Comparison of ENCODE assay signal across 24 mouse cellular contexts in genomic region chr4:125063829-125064228, GRCm38 (mm10). TPM values are rescaled to one million over a fixed set of nuclear protein-coding genes. Genes with fewer than 3 reads are reported as not detected.
DNase-seq lines count a peak whose midpoint lies in the region; TF ChIP-seq lines count a peak whose summit lies in the region.
"Had no signal": no experiment of that assay in that cellular context is flagged by ENCODE, and none has a peak within 500 bp of the region (broad histone marks: within the 10 kb centered on the region; RNA-seq: fewer than 3 reads in every experiment).

No protein-coding gene starts in this region.

- dilution Hi-C loops in CH12.LX (cut with MboI; ENCODE audit: extremely low pct_ligation_motif_present, extremely low pct_unique_long_range_greater_than_20kb, low sequenced_read_pairs): loop anchor here (25.0 kb wide), 1 partner anchor 102 kb away; no protein-coding TSS in a partner anchor

- no peak for TF ChIP-seq EP300 in CH12.LX (IDR thresholded peaks at IDR 0.05; ENCODE audit: low read length)

- DNase-seq in retina, postnatal 1 day: peak; percentile 1
- no peak for DNase-seq in retina, embryonic 14.5 days (ENCODE audit: low spot score)
- DNase-seq in CH12.LX (ENCODE audit: extremely low read depth): peak; percentile 45
- DNase-seq in Muller cell, postnatal 12 days (ENCODE audit: inconsistent ontology term): no peak
- no peak for DNase-seq in gastrocnemius, postnatal 36 days
- DNase-seq: adrenal gland, adult 8-10 months; adrenal gland, postnatal 14 days; adrenal gland, postnatal 36 days; B cell, adult 2 months; cerebellum, adult 11-12 months; cerebellum, adult 2 months; cerebellum, adult 9-10 months; cerebellum, postnatal 10 days; cerebellum, postnatal 25 days; forebrain, postnatal 0 days had no signal

- no peaks in the 10 kb centered on the region for H3K9me3 ChIP-seq in CH12.LX (replicated peaks; ENCODE audit: low read length)
- H3K9me3 ChIP-seq: embryonic facial prominence, embryonic 10.5 days; embryonic facial prominence, embryonic 12.5 days; forebrain, embryonic 13.5 days; forebrain, embryonic 15.5 days had no signal

- H3K79me2 ChIP-seq in CH12.LX (replicated peaks; ENCODE audit: control insufficient read depth, extremely low read depth, insufficient read depth, poor library complexity, severe bottlenecking): peaks cover 21% of the 10 kb centered on the region

- H3K36me3 ChIP-seq in CH12.LX (replicated peaks in 1 of 2; ENCODE audit: control insufficient read depth in 1 of 2, insufficient read depth in 1 of 2, low read length in 1 of 2): peaks cover 5 to 21% of the 10 kb centered on the region in 2 experiments

- H3K27me3 ChIP-seq in CH12.LX (replicated peaks): no peaks in the 10 kb centered on the region
- H3K27me3 ChIP-seq: embryonic facial prominence, embryonic 12.5 days; forebrain, embryonic 15.5 days; Patski had no signal

- H3K9ac ChIP-seq in CH12.LX (ENCODE audit: insufficient read depth, low read depth): no peak overlapping the region
- H3K9ac ChIP-seq: embryonic facial prominence, embryonic 12.5 days; forebrain, embryonic 13.5 days; forebrain, embryonic 15.5 days; forebrain, postnatal 0 days had no signal

- in situ Hi-C loops in CH12.LX (cut with MboI; ENCODE audit: low pct_ligation_motif_present, low pct_unique_long_range_greater_than_20kb, low sequenced_read_pairs): loop anchor here (10.0 to 25.0 kb wide), 2 partner anchors 302 to 359 kb away; partner anchors contain the start of gene Fhl3

- no peak; the same call in 1 of the 2 replicates for TF ChIP-seq RAD21 in CH12.LX (IDR thresholded peaks at IDR 0.05; ENCODE audit: low read depth, low read length)

- peak overlapping the region in 2 of 3 experiments; percentile 29 to 35 for H3K4me3 ChIP-seq in CH12.LX (replicated peaks in 1 of 3; ENCODE audit: low read depth in 2 of 3, low read length in 2 of 3, poor library complexity in 1 of 3)
- H3K4me3 ChIP-seq: embryonic facial prominence, embryonic 10.5 days; embryonic facial prominence, embryonic 12.5 days; forebrain, embryonic 13.5 days; forebrain, embryonic 15.5 days had no signal

- peak in 1 of 2 experiments; percentile 2; a peak in 1 of 4 replicates for TF ChIP-seq CTCF in CH12.LX (conservative IDR thresholded peaks at IDR 0.05 in 1 of 2, IDR thresholded peaks at IDR 0.05 in 1 of 2; ENCODE audit: low read depth in 2 of 2, low read length in 2 of 2)

- H3K4me1 ChIP-seq in CH12.LX (ENCODE audit: control insufficient read depth in 1 of 2, insufficient read depth in 2 of 2): peaks cover 10 to 32% of the 10 kb centered on the region in 2 experiments

- no peak; the same call in none of the 2 replicates for TF ChIP-seq POLR2A in CH12.LX (IDR thresholded peaks at IDR 0.05; ENCODE audit: low read depth, low read length)

- intact Hi-C loops in gastrocnemius, postnatal 36 days (cut with DNase I): loop anchor here (10.0 kb wide), 1 partner anchor 209 kb away; the partner anchor contains the start of genes 1110065P20Rik and Yrdc

- peak overlapping the region; percentile 18 for H3K4me2 ChIP-seq in CH12.LX (ENCODE audit: insufficient read depth, low read depth, poor library complexity, severe bottlenecking)
- H3K4me2 ChIP-seq: embryonic facial prominence, embryonic 12.5 days; forebrain, embryonic 13.5 days; forebrain, embryonic 15.5 days had no signal

- H3K27ac ChIP-seq in CH12.LX (ENCODE audit: insufficient read depth, low read depth): peak overlapping the region; percentile 23; the same call in 1 of the 2 replicates
- H3K27ac ChIP-seq: embryonic facial prominence, embryonic 10.5 days; embryonic facial prominence, embryonic 12.5 days; forebrain, embryonic 13.5 days; forebrain, embryonic 15.5 days had no signal

TF ChIP-seq in CH12.LX, 34 proteins besides CTCF, POLR2A, EP300 and RAD21:
- 0 out of 2 replicates have a peak, but pooled peaks have one; percentile 21 for TF ChIP-seq MXI1 (IDR thresholded peaks at IDR 0.05; ENCODE audit: low read depth, low read length)
- no peak for TF ChIP-seq RCOR1 (conservative IDR thresholded peaks at IDR 0.05; ENCODE audit: low read depth, low read length)
- TF ChIP-seq ZMIZ1 (IDR thresholded peaks at IDR 0.05; ENCODE audit: low read depth, low read length): no peak
- TF ChIP-seq MYC (IDR thresholded peaks at IDR 0.05; ENCODE audit: low read depth, low read length): peak; percentile 74
- TF ChIP-seq ELF1 (IDR thresholded peaks at IDR 0.05; ENCODE audit: low read depth, low read length): peak; percentile 65; the same call in 1 of the 2 replicates
- TF ChIP-seq MAX (IDR thresholded peaks at IDR 0.05; ENCODE audit: low read length): peak; percentile 63
- TF ChIP-seq TCF12 (IDR thresholded peaks at IDR 0.05; ENCODE audit: low read depth, low read length): peak; percentile 39; the same call in 1 of the 2 replicates
- no peak for TF ChIP-seq TBP (conservative IDR thresholded peaks at IDR 0.05; ENCODE audit: low read depth, low read length)
- no peak for TF ChIP-seq IRF4 (IDR thresholded peaks at IDR 0.05; ENCODE audit: low read depth, low read length)
TF ChIP-seq in CH12.LX: peak in this region for 5.

RNA-seq across cellular contexts. Expression of gene Dnali1, which starts 1.7 kb away (rescaled TPM):
- 1.2 and 2.1 TPM in 2 replicates for total RNA-seq in CH12.LX (2012; rRNA removed)
- 1.1 and 1.3 TPM in 2 replicates for total RNA-seq in CH12.LX (2014; rRNA removed)
- polyA plus RNA-seq in CH12.LX (2012; ENCODE audit: insufficient read length, low read depth): 2.3 and 2.7 TPM in 2 replicates
- not detected for total RNA-seq in gastrocnemius, postnatal 36 days (2021)
- total RNA-seq: adrenal gland, adult 18-20 months; adrenal gland, postnatal 14 days; adrenal gland, postnatal 36 days; ES-E14; MEL had no signal
- polyA plus RNA-seq: activated CD4-positive, CD25-positive, alpha-beta regulatory T cell, adult 4 months had no signal

RNA-seq across cellular contexts. Expression of gene Snip1, which starts 2.6 kb away (rescaled TPM):
- 23.5 and 28.7 TPM in 2 replicates for total RNA-seq in CH12.LX (2012; rRNA removed)
- 38.8 and 46.6 TPM in 2 replicates for total RNA-seq in CH12.LX (2014; rRNA removed)
- 25.0 and 25.8 TPM in 2 replicates for polyA plus RNA-seq in CH12.LX (2012; ENCODE audit: insufficient read length, low read depth)
- 1 to 10 TPM; 3.5 to 4.1 TPM for total RNA-seq in gastrocnemius, postnatal 36 days (2021)

RNA-seq across cellular contexts. Expression of gene Meaf6, which starts 21.1 kb away (rescaled TPM):
- total RNA-seq in CH12.LX (2012; rRNA removed) (29.3 and 37.5 TPM in 2 replicates), CH12.LX (2014; rRNA removed) (24.1 and 26.4 TPM in 2 replicates)
- 52.8 and 53.8 TPM in 2 replicates for polyA plus RNA-seq in CH12.LX (2012; ENCODE audit: insufficient read length, low read depth)
- 10 to 100 TPM in 1 of 2 experiments, 1 to 10 TPM in 1; 7.6 to 10.5 TPM for total RNA-seq in gastrocnemius, postnatal 36 days (2021)

RNA-seq across cellular contexts. Expression of gene Gnl2, which starts 47.4 kb away (rescaled TPM):
- total RNA-seq in CH12.LX (2012; rRNA removed): 65.0 and 79.1 TPM in 2 replicates
- total RNA-seq in CH12.LX (2014; rRNA removed): 66.8 and 80.4 TPM in 2 replicates
- 139 and 162 TPM in 2 replicates for polyA plus RNA-seq in CH12.LX (2012; ENCODE audit: insufficient read length, low read depth)
- 10 to 100 TPM; 21.3 to 31.4 TPM for total RNA-seq in gastrocnemius, postnatal 36 days (2021)

Comparison
In these comparisons a context has a peak if more than half of its experiments do, and no peak if none do; other contexts are left out.
1. DNase-seq: peak in retina, postnatal 1 day (single experiment) and CH12.LX (single experiment); none in retina, embryonic 14.5 days (single experiment), Muller cell, postnatal 12 days (single experiment) and gastrocnemius, postnatal 36 days (0 of 2).
2. RNA of gene Snip1, which starts 2.6 kb away (total RNA-seq): 23.5 to 46.6 TPM in CH12.LX; 3.5 to 4.1 TPM in gastrocnemius, postnatal 36 days; every median in the first group is over 4 times any median in the second.